Mouse (Mus musculus): ENCODE results near the gene Ccdc137. TPM values are rescaled to one million over a fixed set of nuclear protein-coding genes. Genes with fewer than 3 reads are reported as not detected.

Gene Ccdc137
- 31.2 and 32.6 TPM in 2 replicates for polyA plus RNA-seq (2012)

DNA sequence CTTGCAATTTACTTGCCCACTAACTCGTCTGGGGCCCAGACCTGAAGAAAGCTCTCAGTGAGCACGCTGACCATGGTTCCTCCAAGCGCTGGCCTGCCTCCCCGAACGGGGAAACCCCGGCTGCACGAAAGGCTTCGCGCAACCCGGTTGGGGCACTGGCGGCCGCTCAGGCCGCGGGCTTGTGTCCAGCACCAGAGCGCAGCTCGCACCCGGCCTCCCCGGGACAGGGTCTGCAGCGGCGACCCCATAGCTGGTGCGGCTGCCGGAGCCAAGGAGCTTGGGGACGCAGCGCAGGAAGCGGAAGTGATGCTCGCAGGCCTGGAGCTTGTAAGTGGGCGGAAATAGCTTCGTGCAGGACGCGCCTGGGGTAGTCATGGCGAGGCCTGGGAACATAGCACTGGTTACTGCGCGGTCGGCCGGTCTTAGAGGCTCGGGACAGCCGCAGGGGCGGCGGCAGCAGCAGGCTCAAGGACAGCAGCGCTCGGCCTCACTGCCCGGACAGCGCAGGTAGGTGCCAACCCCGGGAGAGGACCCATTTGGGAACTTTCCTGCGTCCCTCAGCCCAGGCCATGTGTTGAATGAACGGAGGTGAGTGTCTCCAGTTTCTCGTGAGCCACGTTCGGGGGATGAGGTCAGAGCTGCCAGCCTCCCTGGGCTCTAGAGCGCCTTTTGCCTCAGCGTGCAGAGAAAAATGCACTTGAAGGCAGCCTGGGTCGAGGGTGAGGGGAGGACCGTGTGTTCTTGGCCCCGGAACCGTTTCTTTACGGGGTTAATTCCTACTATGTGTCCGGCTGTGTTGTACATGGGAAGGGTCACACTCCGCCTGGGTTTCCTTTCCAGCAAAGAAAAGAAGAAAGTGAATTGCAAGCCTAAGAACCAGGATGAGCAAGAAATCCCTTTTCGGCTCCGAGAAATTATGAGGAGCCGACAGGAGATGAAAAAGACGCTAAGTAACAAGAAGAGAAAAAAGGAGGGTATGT, at the start of gene Ccdc137, which contains the start of gene Oxld1:
Ccdc137 (plus strand) TSS at position 344 of the 980 bp plus-strand sequence.
Oxld1 (minus strand) TSS at position 297 of the 980 bp plus-strand sequence.

DNA sequence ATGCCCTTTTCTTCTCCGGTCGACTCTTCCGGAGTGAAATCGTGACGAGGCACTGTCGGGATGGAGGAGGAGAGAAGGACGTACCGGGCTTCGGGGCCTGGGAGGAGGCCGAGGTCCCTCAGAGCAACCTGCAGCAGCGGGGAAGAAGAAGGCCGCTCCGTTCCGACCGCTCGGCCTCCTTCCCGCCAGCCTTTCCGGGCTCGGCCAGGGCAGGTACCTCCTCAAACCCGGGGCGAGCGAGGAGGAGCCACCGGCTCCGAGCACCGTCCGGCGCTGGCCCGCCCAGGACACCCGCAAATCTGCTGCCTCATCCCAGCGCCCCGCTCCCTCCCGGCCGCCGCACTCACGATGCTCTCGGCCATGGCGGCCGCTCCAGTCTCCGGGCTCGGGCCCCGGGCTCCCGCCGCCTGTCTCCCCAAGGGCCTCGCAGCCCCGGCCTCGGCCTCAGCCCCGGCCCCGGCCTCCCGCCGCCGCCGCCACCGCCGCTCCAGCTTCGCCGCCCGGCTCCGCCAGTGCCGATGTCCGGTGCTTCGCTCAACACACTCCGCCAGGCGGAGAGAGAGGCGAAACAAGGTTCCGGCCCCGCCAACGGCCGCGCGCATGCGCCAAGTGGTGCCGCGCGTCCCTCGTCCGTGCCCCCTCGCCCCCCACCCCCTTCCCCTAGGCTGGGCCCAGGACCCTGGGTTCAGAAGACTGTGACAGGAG, 20.6 kb upstream of the Ccdc137 start, which contains the start of gene Nploc4:
Nploc4 (minus strand) TSS at position 557 of the 705 bp plus-strand sequence.

DNA sequence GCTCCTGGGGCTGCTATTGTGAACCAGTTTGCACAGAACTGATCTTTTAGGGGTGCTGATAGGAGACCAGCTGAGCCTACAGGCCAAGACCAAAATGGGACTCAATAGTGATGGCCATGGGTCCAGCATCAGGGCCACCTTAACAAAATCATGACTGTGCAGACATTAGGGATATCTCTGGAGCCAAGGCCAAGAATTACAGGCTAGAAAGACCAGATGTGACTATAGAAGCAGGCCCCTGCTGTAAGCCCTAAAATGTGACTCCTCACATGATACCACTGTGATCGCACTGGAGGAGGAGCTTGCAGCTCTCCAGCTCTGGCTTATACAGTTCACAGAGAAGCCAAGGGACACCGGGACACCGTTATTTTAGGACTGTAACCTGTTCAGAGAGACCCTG, 15.6 kb upstream of the Ccdc137 start, which contains the start of gene Tspan10:
Tspan10 (plus strand) TSS at position 301 of the 400 bp plus-strand sequence.

DNA sequence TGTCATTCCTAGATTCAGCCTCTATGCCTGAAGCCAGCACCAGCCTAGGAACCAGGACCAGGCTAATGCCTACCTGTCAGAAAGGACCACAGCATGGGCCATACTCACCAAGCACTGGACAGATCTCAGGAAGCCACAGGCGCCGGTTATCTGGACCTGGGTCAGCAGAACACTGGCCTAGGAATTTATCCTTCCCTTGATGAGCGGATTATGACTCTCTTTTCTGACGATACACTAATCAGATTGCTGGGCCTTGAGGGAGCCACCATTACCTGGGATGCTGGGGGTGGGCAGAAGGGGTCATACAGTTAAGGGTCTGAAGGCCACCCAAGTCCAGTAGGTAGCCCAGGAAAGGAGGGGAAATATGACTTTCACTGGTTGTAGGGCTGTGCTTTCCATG, 4.6 kb upstream of the Ccdc137 start, which contains the start of gene Pde6g:
Pde6g (minus strand) TSS at position 195 of the 400 bp plus-strand sequence.

DNA sequence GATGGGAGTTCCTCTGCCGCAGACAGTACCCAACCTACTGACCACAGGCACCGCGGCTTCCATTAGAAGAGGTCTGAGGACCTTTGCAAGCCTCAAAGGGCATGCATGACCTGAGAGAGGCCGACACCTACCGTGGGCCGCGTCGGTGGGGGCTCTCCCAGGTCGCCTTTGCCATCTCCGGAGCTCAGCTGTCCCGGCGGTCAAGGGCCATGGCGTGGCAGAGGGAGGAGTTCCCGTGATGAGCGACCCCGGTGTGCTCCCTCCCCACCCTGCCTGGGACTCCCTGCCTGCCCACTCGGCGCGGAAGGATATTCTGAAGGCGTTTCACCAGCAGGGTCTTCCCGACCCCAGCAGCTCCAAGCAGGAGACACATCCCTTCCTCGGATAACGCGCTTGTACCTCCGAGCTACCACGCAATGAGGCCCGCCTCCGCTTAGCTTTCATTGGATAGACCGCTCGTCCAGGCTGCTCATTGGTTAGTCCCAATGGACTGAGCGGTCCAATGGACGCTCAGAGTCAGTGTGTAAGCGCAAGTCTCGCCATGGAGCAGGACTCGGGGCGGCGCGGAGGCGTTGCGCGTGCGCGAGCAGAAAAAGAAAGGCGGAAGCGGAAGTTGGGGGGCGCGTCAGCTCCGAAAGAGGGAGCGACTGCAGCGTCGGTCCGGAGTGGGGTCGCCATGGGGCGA, 9.3 kb downstream of the Ccdc137 start, which contains the start of gene Arl16:
Arl16 (minus strand) TSS at position 557 of the 685 bp plus-strand sequence.

DNA sequence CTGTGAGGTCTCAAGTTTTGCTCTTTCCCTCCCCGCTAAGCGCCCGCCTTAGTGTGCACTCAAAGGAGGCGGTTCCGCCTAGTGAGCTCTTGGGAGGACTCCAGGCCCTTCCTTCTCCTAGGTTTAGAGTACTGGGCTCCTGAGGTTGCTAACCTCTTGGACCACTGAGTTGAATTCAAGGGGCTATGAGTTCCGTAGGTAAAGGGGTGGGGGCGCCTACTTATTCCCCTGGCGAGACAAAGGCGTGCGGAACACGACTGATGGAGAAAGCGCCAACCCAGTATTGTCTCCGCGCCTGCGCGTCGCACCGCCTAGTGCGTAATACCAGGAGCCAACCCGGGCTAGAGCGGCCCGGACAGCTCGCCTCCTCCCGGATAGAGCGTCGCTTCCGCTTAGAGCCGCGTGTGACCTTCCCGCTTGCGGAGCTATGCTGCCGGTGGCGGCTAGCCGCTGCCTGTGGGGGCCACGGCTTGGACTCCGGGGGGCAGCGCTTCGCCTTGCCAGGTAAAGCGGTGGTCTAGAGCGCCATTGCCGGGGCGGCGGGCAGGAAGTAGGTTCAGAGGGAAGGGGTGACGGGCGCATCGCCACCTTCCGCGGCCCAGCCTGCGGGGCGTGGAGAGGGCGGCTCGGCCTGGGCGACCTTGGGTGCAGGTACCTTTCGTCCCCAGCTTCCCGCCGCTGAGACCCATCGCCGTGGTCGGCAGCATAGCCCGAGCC, 26.5 kb downstream of the Ccdc137 start, which contains the start of gene Mrpl12:
Mrpl12 (plus strand) TSS at position 349 of the 717 bp plus-strand sequence.

DNA sequence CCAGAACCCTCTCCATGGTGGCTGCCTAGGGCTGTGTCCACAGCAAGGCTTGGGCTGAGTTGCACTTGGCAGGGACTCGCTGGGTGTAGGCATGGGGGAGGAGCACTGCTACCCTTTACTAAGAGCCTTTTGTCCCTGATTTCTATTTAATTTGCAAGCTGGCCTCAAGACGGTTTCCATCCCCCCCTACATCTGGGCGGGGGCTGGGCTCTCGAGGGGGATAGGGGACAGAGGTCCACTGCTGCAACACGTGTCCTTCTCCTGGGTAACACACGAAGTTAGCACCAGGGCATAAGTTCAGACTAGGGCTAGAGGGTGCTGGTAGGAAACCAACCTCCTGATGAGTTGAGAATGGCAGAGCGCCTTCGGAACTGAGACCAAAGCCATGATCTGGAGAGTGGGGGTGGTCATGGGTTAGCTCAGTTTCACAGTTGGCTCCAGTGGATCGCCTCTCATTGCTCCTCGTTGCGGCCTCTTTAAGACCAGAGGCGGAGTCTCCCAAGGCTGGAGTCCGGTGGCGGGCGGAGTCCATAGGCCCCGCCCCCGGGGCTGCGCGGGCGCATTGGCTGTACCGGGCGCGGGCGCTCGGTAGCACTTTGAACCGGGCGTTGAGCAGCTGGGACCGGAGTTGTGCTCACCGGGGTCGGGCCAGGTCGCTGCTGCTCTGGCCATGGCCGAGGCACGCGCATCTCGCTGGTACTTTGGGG, 33.6 kb downstream of the Ccdc137 start, which contains the start of gene Slc25a10:
Slc25a10 (plus strand) TSS at position 524 of the 707 bp plus-strand sequence.

Other genes with a start within 250 kb of the Ccdc137 start
- gene Bahcc1, start 225.2 kb upstream of the Ccdc137 start, polyA plus RNA-seq (2012), result 45.0 and 61.7 TPM in 2 replicates
- gene Actg1, start 109.6 kb upstream of the Ccdc137 start, polyA plus RNA-seq (2012), result 934 and 983 TPM in 2 replicates
- not detected in 2 replicates for gene Fscn2, start 96.6 kb upstream of the Ccdc137 start, polyA plus RNA-seq (2012)
- 32.5 and 33.7 TPM in 2 replicates for gene Faap100, start 79.4 kb upstream of the Ccdc137 start, polyA plus RNA-seq (2012)
- 48.3 and 52.9 TPM in 2 replicates for gene Nploc4, start 20.4 kb upstream of the Ccdc137 start, polyA plus RNA-seq (2012)
- 0.06 and 0.08 TPM in 2 replicates for gene Tspan10, start 15.5 kb upstream of the Ccdc137 start, polyA plus RNA-seq (2012)
- gene Pde6g, start 4.6 kb upstream of the Ccdc137 start, polyA plus RNA-seq (2012), result 0.02 TPM in 1 of 2 replicates, not detected in the other
- 9.0 and 9.9 TPM in 2 replicates for gene Oxld1, start within 50 bp of the Ccdc137 start, polyA plus RNA-seq (2012)
- gene Arl16, start 9.5 kb downstream of the Ccdc137 start, polyA plus RNA-seq (2012), result 22.3 and 23.4 TPM in 2 replicates
- 467 and 483 TPM in 2 replicates for gene Mrpl12, start 26.5 kb downstream of the Ccdc137 start, polyA plus RNA-seq (2012)
- gene Slc25a10, start 33.7 kb downstream of the Ccdc137 start, polyA plus RNA-seq (2012), result 47.2 and 58.4 TPM in 2 replicates
- gene Gcgr, start 72.6 kb downstream of the Ccdc137 start, polyA plus RNA-seq (2012), result not detected in 2 replicates
- 170 and 188 TPM in 2 replicates for gene Mcrip1, start 91.6 kb downstream of the Ccdc137 start, polyA plus RNA-seq (2012)
- 0.24 TPM in 1 of 2 replicates, not detected in the other for gene Ppp1r27, start 93.0 kb downstream of the Ccdc137 start, polyA plus RNA-seq (2012)
- 1,164 and 1,680 TPM in 2 replicates for gene P4hb, start 115.1 kb downstream of the Ccdc137 start, polyA plus RNA-seq (2012)
- gene Arhgdia, start 123.5 kb downstream of the Ccdc137 start, polyA plus RNA-seq (2012), result 1,098 and 1,284 TPM in 2 replicates
- gene Alyref, start 140.2 kb downstream of the Ccdc137 start, polyA plus RNA-seq (2012), result 339 and 360 TPM in 2 replicates
- 111 and 156 TPM in 2 replicates for gene Anapc11, start 140.3 kb downstream of the Ccdc137 start, polyA plus RNA-seq (2012)
- gene Npb, start 150.4 kb downstream of the Ccdc137 start, polyA plus RNA-seq (2012), result 1.6 and 2.9 TPM in 2 replicates
- gene Pcyt2, start 159.8 kb downstream of the Ccdc137 start, polyA plus RNA-seq (2012), result 93.8 and 116 TPM in 2 replicates
- gene Sirt7, start 167.1 kb downstream of the Ccdc137 start, polyA plus RNA-seq (2012), result 246 and 280 TPM in 2 replicates
- gene Mafg, start 175.5 kb downstream of the Ccdc137 start, polyA plus RNA-seq (2012), result 51.4 and 66.1 TPM in 2 replicates
- gene Pycr1, start 185.7 kb downstream of the Ccdc137 start, polyA plus RNA-seq (2012), result 1.2 and 1.5 TPM in 2 replicates
- gene Myadml2, start 190.0 kb downstream of the Ccdc137 start, polyA plus RNA-seq (2012), result 0.05 TPM in 1 of 2 replicates, not detected in the other
- 0.17 and 0.18 TPM in 2 replicates for gene Notum, start 203.1 kb downstream of the Ccdc137 start, polyA plus RNA-seq (2012)
- 360 and 376 TPM in 2 replicates for gene Aspscr1, start 214.9 kb downstream of the Ccdc137 start, polyA plus RNA-seq (2012)